Mouse (Mus musculus): Measurements from ENCODE around the gene Lactb. TPM values are rescaled to one million over a fixed set of nuclear protein-coding genes. Genes with fewer than 3 reads are reported as not detected.

The Lactb gene
- polyA plus RNA-seq, 1 experiment from 2014 or later, result 7.4 TPM

- Histone ChIP-seq H3K9ac (replicated peaks) (no peak overlapping the region; the same call in 1 of the 2 replicates), H3K27me3 (no peaks in the 10 kb centered on the region), H3K4me3 (replicated peaks) (no peak overlapping the region), H3K27ac (no peak overlapping the region), H3K4me1 (replicated peaks) (peaks cover 6% of the 10 kb centered on the region; the same call in 1 of the 2 replicates), H3K4me2 (no peak overlapping the region), H3K9me3 (no peaks in the 10 kb centered on the region), H3K36me3 (no peaks in the 10 kb centered on the region)
- 93% methylated on average over 5 of the region's 5 CpGs for WGBS
- ATAC-seq (ENCODE audit: insufficient number of reproducible peaks, insufficient read depth, low FRiP score, low TSS enrichment, low read depth), result no peak
Observed at GRCm38 (mm10) chr9:66910677-66911076, 64.6 kb downstream of the Lactb start.

- ATAC-seq (ENCODE audit: insufficient number of reproducible peaks, insufficient read depth, low FRiP score, low TSS enrichment, low read depth), result no peak
- Histone ChIP-seq H3K27me3 (no peaks in the 10 kb centered on the region), H3K36me3 (no peaks in the 10 kb centered on the region), H3K9ac (replicated peaks) (no peak overlapping the region), H3K9me3 (no peaks in the 10 kb centered on the region), H3K4me3 (replicated peaks) (no peak overlapping the region), H3K4me2 (no peak overlapping the region), H3K27ac (no peak overlapping the region), H3K4me1 (replicated peaks) (peaks cover 6% of the 10 kb centered on the region; the same call in 1 of the 2 replicates)
- 79% methylated on average over 7 of the region's 7 CpGs for WGBS
Observed at GRCm38 (mm10) chr9:66909922-66910321, 65.4 kb downstream of the Lactb start.

- H3K9ac ChIP-seq (replicated peaks), result no peak overlapping the region
- WGBS, result 85% methylated on average over 5 of the region's 5 CpGs
Observed at GRCm38 (mm10) chr9:66907746-66908397, 67.4 kb downstream of the Lactb start.

GRCm38 (mm10) chr9:66907126-66907525 is 68.2 kb downstream of the Lactb start:
- Histone ChIP-seq H3K9me3 (no peaks in the 10 kb centered on the region), H3K27me3 (no peaks in the 10 kb centered on the region), H3K4me1 (replicated peaks) (peaks cover 6% of the 10 kb centered on the region; the same call in 1 of the 2 replicates), H3K4me3 (replicated peaks) (no peak overlapping the region), H3K4me2 (no peak overlapping the region), H3K9ac (replicated peaks) (no peak overlapping the region), H3K27ac (no peak overlapping the region), H3K36me3 (peaks cover 4% of the 10 kb centered on the region; the same call in 1 of the 2 replicates)
- ATAC-seq (ENCODE audit: insufficient number of reproducible peaks, insufficient read depth, low FRiP score, low TSS enrichment, low read depth), result no peak
- WGBS, result 87% methylated on average over 8 of the region's 8 CpGs

More at GRCm38 (mm10) chr9:66907746-66908397, 67.4 kb downstream of the Lactb start:
- Histone ChIP-seq H3K4me1 (replicated peaks) (peaks cover 6% of the 10 kb centered on the region; the same call in 1 of the 2 replicates), H3K4me3 (replicated peaks) (no peak overlapping the region), H3K27ac (no peak overlapping the region), H3K9me3 (no peaks in the 10 kb centered on the region), H3K27me3 (no peaks in the 10 kb centered on the region), H3K36me3 (peaks cover 4% of the 10 kb centered on the region; the same call in 1 of the 2 replicates), H3K4me2 (no peak overlapping the region)
- no peak for ATAC-seq (ENCODE audit: insufficient number of reproducible peaks, insufficient read depth, low FRiP score, low TSS enrichment, low read depth)

- peaks cover 4% of the 10 kb centered on the region; the same call in 1 of the 2 replicates for H3K36me3 ChIP-seq
- H3K4me1 ChIP-seq (replicated peaks), result peaks cover 6% of the 10 kb centered on the region; the same call in 1 of the 2 replicates
- H3K27me3 ChIP-seq, result no peaks in the 10 kb centered on the region
- H3K27ac ChIP-seq, result peak overlapping the region; percentile 50; the same call in 1 of the 2 replicates
- H3K9me3 ChIP-seq, result no peaks in the 10 kb centered on the region
- ATAC-seq (ENCODE audit: insufficient number of reproducible peaks, insufficient read depth, low FRiP score, low TSS enrichment, low read depth), result no peak
- no peak overlapping the region for H3K4me2 ChIP-seq
- no peak overlapping the region for H3K9ac ChIP-seq (replicated peaks)
- no peak overlapping the region for H3K4me3 ChIP-seq (replicated peaks)
- 66% methylated on average over 9 of the region's 9 CpGs for WGBS
Observed at GRCm38 (mm10) chr9:66905990-66906389, 69.3 kb downstream of the Lactb start.

Other genes with a start within 250 kb of the Lactb start
- gene Aph1b, start 180.0 kb downstream of the Lactb start, polyA plus RNA-seq (2016; fragmentation: Nextera tagmentation; extraction: Ambion mirVana), result 13.5 and 14.4 TPM in 2 replicates
- gene Gm10647, start 178.4 kb downstream of the Lactb start, polyA plus RNA-seq (2016; fragmentation: Nextera tagmentation; extraction: Ambion mirVana), result 0.87 and 1.2 TPM in 2 replicates
- 1.1 and 2.4 TPM in 2 replicates for gene Aph1c, start 140.8 kb downstream of the Lactb start, polyA plus RNA-seq (2016; fragmentation: Nextera tagmentation; extraction: Ambion mirVana)
- 16.9 and 17.8 TPM in 2 replicates for gene Rab8b, start 55.8 kb downstream of the Lactb start, polyA plus RNA-seq (2016; fragmentation: Nextera tagmentation; extraction: Ambion mirVana)
- gene Rps27l, start 29.4 kb downstream of the Lactb start, polyA plus RNA-seq (2016; fragmentation: Nextera tagmentation; extraction: Ambion mirVana), result 723 and 758 TPM in 2 replicates
- gene Tpm1, start 73.9 kb upstream of the Lactb start, polyA plus RNA-seq (2016; fragmentation: Nextera tagmentation; extraction: Ambion mirVana), result 555 and 579 TPM in 2 replicates